Mouse (Mus musculus) neural tube, embryonic 14.5 days (tissue): Measurements from ENCODE around the gene Dnaaf2. TPM values are rescaled to one million over a fixed set of nuclear protein-coding genes. Genes with fewer than 3 reads are reported as not detected.

Source experiments
- ATAC-seq: fragments of 200-750 bp; cut with Nextera tagmentation; 2 replicates; pipeline ENCODE4 v1.8.0; 2017; ENCODE audit warnings: low read depth, mild to moderate bottlenecking, moderate TSS enrichment, moderate library complexity
- H3K27ac ChIP-seq: fragments of 300-500 bp; sonication (generic); 2 replicates; pipeline ENCODE4 v1.5.1; 2014; ENCODE audit warnings: low read depth, mild to moderate bottlenecking, control low read depth, low read length, moderate library complexity, mixed read lengths
- H3K27me3 ChIP-seq: fragments of 300-500 bp; sonication (generic); 2 replicates; pipeline ENCODE4 v1.6.1; 2014; ENCODE audit warnings: low read length; ENCODE audit not compliant: control insufficient read depth, insufficient read depth
- H3K36me3 ChIP-seq: fragments of 300-500 bp; sonication (generic); 2 replicates; pipeline ENCODE4 v1.6.1; 2014; ENCODE audit warnings: low read length, mixed read lengths; ENCODE audit not compliant: control insufficient read depth, insufficient read depth
- H3K4me1 ChIP-seq: fragments of 300-500 bp; sonication (generic); 2 replicates; pipeline ENCODE4 v1.6.1; 2014; ENCODE audit warnings: low read length; ENCODE audit not compliant: control insufficient read depth, insufficient read depth
- H3K4me2 ChIP-seq: fragments of 300-500 bp; sonication (generic); 2 replicates; pipeline ENCODE4 v1.6.1; 2014; ENCODE audit warnings: mild to moderate bottlenecking, low read depth, low read length, control low read depth
- H3K4me3 ChIP-seq: fragments of 300-500 bp; sonication (generic); 2 replicates; pipeline ENCODE4 v1.5.1; 2014; ENCODE audit warnings: low read depth, low read length, control low read depth, mixed read lengths
- H3K9ac ChIP-seq: fragments of 300-500 bp; sonication (generic); replicated peaks from 2 replicates; pipeline ENCODE4 v1.6.1; 2014; ENCODE audit warnings: low read depth, mild to moderate bottlenecking, control low read depth, low read length, mixed read lengths
- H3K9me3 ChIP-seq: fragments of 300-500 bp; sonication (generic); 2 replicates; pipeline ENCODE4 v1.6.1; 2016; ENCODE audit warnings: low read length; ENCODE audit not compliant: control insufficient read depth
- WGBS: fragments of 180-500 bp; shearing (Covaris S2); extraction: QIAGEN DNeasy Blood & Tissue Kit; methylation state at CpG from one replicate; pipeline ENCODE4 v1.1.7; 2014; 5-methylcytosine and 5-hydroxymethylcytosine counted together
- microRNA-seq: library from miRNA; unstranded; fragments of <30 nt; microRNA quantifications from one replicate; pipeline ENCODE4, GENCODE M21; 2016
- polyA plus RNA-seq: library from polyadenylated mRNA; unstranded; fragments of >200 nt; fragmentation: Nextera tagmentation; extraction: Ambion mirVana; gene quantifications from 2 replicates; pipeline ENCODE4 v1.2.1, GENCODE M21; 2014

Gene Dnaaf2
- polyA plus RNA-seq, 1 experiment from 2014 or later: 6.8 TPM

- Histone ChIP-seq H3K4me3 (no peak overlapping the region), H3K9me3 (no peaks in the 10 kb centered on the region), H3K4me1 (no peaks in the 10 kb centered on the region), H3K36me3 (no peaks in the 10 kb centered on the region), H3K27me3 (no peaks in the 10 kb centered on the region), H3K27ac (no peak overlapping the region), H3K9ac (no peak overlapping the region), H3K4me2 (no peak overlapping the region)
- 88% methylated on average over 7 of the region's 7 CpGs for WGBS
- ATAC-seq: no peak
Measured at GRCm38 (mm10) chr12:69139841-69140240, 58.4 kb downstream of the Dnaaf2 start.

GRCm38 (mm10) chr12:69139201-69139600 lies 59.0 kb downstream of the Dnaaf2 start:
- Histone ChIP-seq H3K4me3 (no peak overlapping the region), H3K4me2 (no peak overlapping the region), H3K9ac (no peak overlapping the region), H3K9me3 (no peaks in the 10 kb centered on the region), H3K36me3 (no peaks in the 10 kb centered on the region), H3K4me1 (no peaks in the 10 kb centered on the region), H3K27ac (no peak overlapping the region), H3K27me3 (no peaks in the 10 kb centered on the region)
- 87% methylated on average over 3 of the region's 3 CpGs for WGBS
- ATAC-seq: no peak

Small RNA genes within 50 kb of the gene (microRNA-seq; reads per million reads assigned to microRNA genes)
- not detected for gene Gm47287
- gene Gm47295: 2.6 reads per million

Other genes with a start within 250 kb of the Dnaaf2 start
- gene Rps29, start 39.2 kb downstream of the Dnaaf2 start, polyA plus RNA-seq: 997 and 1,030 TPM in 2 replicates
- 1.6 and 1.8 TPM in 2 replicates for gene Lrr1, start 29.6 kb downstream of the Dnaaf2 start, polyA plus RNA-seq
- gene Rpl36al, start 14.3 kb downstream of the Dnaaf2 start, polyA plus RNA-seq: 381 and 387 TPM in 2 replicates
- 36.8 and 40.5 TPM in 2 replicates for gene Mgat2, start 14.3 kb downstream of the Dnaaf2 start, polyA plus RNA-seq
- 9.9 and 11.8 TPM in 2 replicates for gene Gm49383, start 1.3 kb downstream of the Dnaaf2 start, polyA plus RNA-seq
- gene Gm49384, start 5.8 kb upstream of the Dnaaf2 start, polyA plus RNA-seq: 9.0 and 9.1 TPM in 2 replicates
- gene Pole2, start 29.8 kb upstream of the Dnaaf2 start, polyA plus RNA-seq: 3.4 and 5.4 TPM in 2 replicates
- 13.7 and 20.1 TPM in 2 replicates for gene Klhdc1, start 42.7 kb upstream of the Dnaaf2 start, polyA plus RNA-seq
- gene Klhdc2, start 98.3 kb upstream of the Dnaaf2 start, polyA plus RNA-seq: 296 and 305 TPM in 2 replicates
- 97.2 and 103 TPM in 2 replicates for gene Nemf, start 158.7 kb upstream of the Dnaaf2 start, polyA plus RNA-seq
- gene Arf6, start 173.7 kb upstream of the Dnaaf2 start, polyA plus RNA-seq: 29.3 and 30.4 TPM in 2 replicates
- 1.0 and 1.3 TPM in 2 replicates for gene Gm9887, start 174.0 kb upstream of the Dnaaf2 start, polyA plus RNA-seq